Mouse (Mus musculus): Measurements from ENCODE around the gene Med15. TPM values are rescaled to one million over a fixed set of nuclear protein-coding genes. Genes with fewer than 3 reads are reported as not detected.

Med15 gene
- polyA plus RNA-seq, 1 experiment from 2014 or later: 53.3 TPM

DNA sequence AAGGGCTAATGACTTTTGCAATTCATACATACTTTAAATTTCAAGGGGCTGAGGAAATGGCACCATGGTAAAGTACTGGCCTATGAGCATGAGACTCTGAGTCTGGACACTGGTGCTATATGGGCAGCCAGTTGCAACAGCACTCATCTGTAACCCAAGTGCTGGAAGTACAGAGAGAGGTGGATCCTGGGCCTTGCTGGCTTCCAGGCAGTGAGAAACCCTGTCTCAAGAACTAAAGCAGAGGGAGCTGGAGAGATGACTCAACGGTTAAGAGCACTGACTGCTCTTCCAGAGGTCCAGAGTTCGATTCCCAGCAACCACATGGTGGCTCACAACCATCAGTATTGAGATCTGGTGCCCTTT lies 31.7 kb downstream of the Med15 start:
- Histone ChIP-seq H3K9ac (no peak overlapping the region), H3K27ac (no peak overlapping the region), H3K4me1 (no peaks in the 10 kb centered on the region), H3K4me3 (no peak overlapping the region), H3K36me3 (peaks cover 50% of the 10 kb centered on the region), H3K9me3 (no peaks in the 10 kb centered on the region), H3K27me3 (no peaks in the 10 kb centered on the region), H3K4me2 (no peak overlapping the region)
- ATAC-seq (ENCODE audit: insufficient number of reproducible peaks, insufficient read depth, low FRiP score, low TSS enrichment, low read depth): no peak
- 88% methylated on average over 2 of the region's 2 CpGs for WGBS

DNA sequence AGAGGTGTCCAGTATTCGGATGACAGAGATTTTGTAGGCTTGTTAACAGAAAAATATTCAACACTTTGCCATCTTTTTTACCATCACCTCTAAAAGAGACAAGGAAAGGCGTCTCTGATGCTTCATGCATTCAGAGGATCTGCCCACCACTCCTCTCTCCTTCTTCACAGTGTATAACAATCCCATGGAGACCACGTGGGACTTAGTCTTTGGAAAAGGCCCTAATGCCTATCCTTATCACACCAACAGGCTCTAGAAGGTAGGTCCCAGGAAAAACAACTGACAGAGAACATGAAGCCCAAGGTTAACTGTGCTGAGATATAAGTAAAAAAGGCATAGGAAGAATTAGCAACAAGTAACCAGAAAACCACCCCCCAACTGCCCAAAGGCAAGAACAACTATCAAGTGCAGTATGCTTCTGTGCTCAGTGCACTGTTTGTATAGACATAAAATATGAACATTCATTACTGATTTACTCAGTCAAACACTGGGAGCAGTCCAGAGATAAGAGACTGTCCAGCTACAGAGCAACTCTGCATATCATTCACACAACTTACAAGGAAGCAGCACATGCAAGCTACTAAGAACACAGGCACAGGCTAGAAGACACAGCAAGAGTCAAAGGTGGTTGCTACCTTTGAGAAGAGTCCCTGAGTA lies 32.2 kb downstream of the Med15 start:
- Histone ChIP-seq H3K4me1 (no peaks in the 10 kb centered on the region), H3K9me3 (no peaks in the 10 kb centered on the region), H3K27ac (no peak overlapping the region), H3K4me3 (no peak overlapping the region), H3K9ac (no peak overlapping the region), H3K27me3 (no peaks in the 10 kb centered on the region), H3K4me2 (no peak overlapping the region), H3K36me3 (peaks cover 56% of the 10 kb centered on the region)
- ATAC-seq (ENCODE audit: insufficient number of reproducible peaks, insufficient read depth, low FRiP score, low TSS enrichment, low read depth): no peak
- WGBS: 92% methylated on average over 3 of the region's 3 CpGs

DNA sequence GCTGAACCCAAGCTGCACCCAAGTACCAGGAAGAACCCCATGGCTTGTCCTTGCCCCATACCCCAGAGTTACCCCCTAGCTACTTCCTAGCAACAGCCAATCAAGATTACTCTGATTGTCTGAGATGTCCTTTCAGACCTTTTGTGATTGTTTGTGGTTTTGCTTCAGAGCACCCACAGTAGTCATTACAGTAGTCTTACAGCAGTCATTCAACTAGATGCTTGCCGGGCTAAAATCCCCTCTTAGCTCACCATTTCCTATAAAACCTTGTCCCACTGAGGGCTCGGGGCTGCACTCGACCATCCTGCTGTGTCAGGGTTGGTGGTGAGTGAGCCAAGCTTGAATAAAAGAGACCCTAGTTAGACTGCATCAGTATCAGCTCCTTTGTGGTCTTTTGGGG lies 37.8 kb downstream of the Med15 start:
- H3K27ac ChIP-seq: no peak overlapping the region
- H3K36me3 ChIP-seq: peaks cover 64% of the 10 kb centered on the region
- no peaks in the 10 kb centered on the region for H3K9me3 ChIP-seq
- no peaks in the 10 kb centered on the region for H3K4me1 ChIP-seq
- H3K27me3 ChIP-seq: no peaks in the 10 kb centered on the region
- H3K4me2 ChIP-seq: no peak overlapping the region
- no peak overlapping the region for H3K4me3 ChIP-seq
- H3K9ac ChIP-seq: no peak overlapping the region
- no peak for ATAC-seq (ENCODE audit: insufficient number of reproducible peaks, insufficient read depth, low FRiP score, low TSS enrichment, low read depth)
- 92% methylated on average over 3 of the region's 3 CpGs for WGBS

DNA sequence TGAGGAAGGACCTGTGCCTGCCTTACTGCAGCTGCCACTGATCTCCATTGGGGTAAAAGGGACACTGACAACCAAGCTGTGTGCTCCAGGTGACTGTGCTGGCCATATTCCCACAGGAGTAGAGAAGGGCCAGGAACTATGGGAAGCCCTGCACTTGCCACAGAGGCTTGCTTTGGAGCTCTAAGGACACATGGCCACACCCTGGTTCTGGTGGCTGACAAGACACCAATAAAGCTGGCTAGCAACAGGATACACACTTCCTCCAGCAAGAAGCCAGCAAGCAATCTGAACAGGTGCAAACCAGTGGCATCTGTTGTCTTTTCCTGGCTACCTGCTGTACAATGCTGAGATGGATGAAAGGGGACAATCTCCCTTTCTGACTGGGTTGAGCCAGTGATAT lies 62.8 kb downstream of the Med15 start:
- Histone ChIP-seq H3K27me3 (no peaks in the 10 kb centered on the region), H3K4me3 (no peak overlapping the region), H3K4me2 (no peak overlapping the region), H3K9ac (no peak overlapping the region), H3K36me3 (peaks cover 95% of the 10 kb centered on the region), H3K9me3 (no peaks in the 10 kb centered on the region), H3K4me1 (no peaks in the 10 kb centered on the region), H3K27ac (no peak overlapping the region)
- ATAC-seq (ENCODE audit: insufficient number of reproducible peaks, insufficient read depth, low FRiP score, low TSS enrichment, low read depth): no peak

DNA sequence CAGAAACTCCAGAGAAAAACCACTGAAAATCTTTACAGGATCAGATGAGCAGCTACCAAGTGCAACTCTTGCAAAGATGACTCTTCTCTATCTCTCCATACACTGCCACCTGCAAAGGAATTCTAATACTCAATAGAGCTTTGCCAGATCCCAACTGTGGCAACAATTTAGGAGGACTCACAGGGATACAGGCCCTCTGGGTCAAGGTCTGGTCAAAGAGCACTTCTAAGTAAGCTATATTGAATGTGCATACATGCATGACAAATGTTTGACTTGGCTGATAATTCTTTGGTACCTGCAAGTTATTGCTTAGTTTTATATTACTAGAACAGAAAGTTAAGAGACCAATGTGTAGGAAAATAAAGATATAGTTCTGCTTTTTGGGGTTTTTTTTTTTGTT lies 67.1 kb downstream of the Med15 start:
- Histone ChIP-seq H3K4me3 (no peak overlapping the region), H3K27me3 (no peaks in the 10 kb centered on the region), H3K4me2 (no peak overlapping the region), H3K9me3 (no peaks in the 10 kb centered on the region), H3K9ac (no peak overlapping the region), H3K27ac (no peak overlapping the region), H3K36me3 (peaks cover 91% of the 10 kb centered on the region), H3K4me1 (no peaks in the 10 kb centered on the region)
- no peak for ATAC-seq (ENCODE audit: insufficient number of reproducible peaks, insufficient read depth, low FRiP score, low TSS enrichment, low read depth)

DNA sequence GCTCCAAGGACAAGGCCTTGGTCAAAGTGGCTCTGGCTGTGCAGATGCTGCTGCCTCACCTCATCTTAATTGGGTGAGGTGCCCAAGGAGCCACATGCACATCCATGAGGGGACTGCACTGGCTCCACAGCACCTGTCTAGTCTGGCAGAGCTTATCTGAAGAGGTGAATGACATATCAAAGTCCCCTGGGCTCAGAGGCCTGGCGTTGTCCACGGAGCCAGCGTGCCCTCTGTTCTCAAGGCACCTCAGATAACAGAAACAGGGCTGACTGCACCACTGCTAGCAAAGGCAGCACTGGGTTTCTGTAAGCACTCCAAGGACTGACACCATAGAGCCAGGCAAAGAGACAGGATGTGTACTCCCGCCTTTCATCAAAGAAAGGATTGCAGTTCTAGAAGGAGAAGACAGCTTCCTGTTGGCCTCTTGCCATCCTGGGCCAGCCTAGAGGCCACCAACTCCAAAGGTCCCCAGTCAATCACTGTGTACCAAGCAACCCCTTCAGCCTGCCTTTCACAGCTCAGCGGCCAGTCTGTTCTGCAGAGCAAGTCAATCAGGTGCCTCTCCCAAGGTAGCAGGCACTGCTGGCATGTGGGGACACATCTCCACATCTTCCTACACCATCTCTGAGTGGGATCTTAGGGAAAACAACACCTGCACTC lies 76.3 kb downstream of the Med15 start:
- Histone ChIP-seq H3K27ac (no peak overlapping the region), H3K4me3 (no peak overlapping the region), H3K4me1 (no peaks in the 10 kb centered on the region), H3K4me2 (no peak overlapping the region), H3K27me3 (no peaks in the 10 kb centered on the region), H3K9me3 (no peaks in the 10 kb centered on the region), H3K9ac (no peak overlapping the region), H3K36me3 (peaks cover 91% of the 10 kb centered on the region)
- WGBS: 84% methylated on average over 5 of the region's 5 CpGs
- no peak for ATAC-seq (ENCODE audit: insufficient number of reproducible peaks, insufficient read depth, low FRiP score, low TSS enrichment, low read depth)

DNA sequence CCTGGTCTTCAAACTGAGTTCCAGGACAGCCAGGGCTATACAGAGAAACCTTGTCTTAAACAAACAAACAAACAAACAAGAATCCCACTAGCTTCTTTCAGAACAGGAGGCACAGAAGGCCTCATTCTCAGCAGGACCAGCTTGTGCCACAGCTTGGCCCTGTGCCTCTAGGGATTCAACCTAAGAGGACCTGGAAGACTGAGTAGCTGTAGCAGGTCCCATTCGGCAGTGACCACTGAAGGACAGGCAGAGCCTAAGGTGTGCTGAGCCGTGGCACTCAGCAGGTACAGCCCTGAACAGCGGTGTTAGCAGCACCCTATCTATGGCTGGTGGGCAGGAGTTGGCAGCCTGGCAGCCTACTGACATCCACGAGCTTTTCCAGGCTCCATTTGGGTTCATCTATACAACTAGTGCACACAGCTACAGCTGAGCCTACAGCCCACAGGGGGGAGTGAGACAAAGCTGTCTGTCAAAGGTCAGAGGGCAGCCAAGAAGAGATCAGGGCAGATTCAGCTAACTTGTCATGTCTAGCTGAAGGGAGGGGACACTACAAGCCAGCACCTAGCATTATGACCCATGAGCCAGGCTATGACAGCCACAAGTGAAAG lies 78.4 kb downstream of the Med15 start:
- ATAC-seq (ENCODE audit: insufficient number of reproducible peaks, insufficient read depth, low FRiP score, low TSS enrichment, low read depth): no peak
- H3K4me3 ChIP-seq: no peak overlapping the region
- no peak overlapping the region for H3K4me2 ChIP-seq
- H3K27me3 ChIP-seq: no peaks in the 10 kb centered on the region
- no peak overlapping the region for H3K27ac ChIP-seq
- H3K4me1 ChIP-seq: no peaks in the 10 kb centered on the region
- WGBS: 92% methylated on average over 4 of the region's 4 CpGs
- H3K9ac ChIP-seq: no peak overlapping the region
- H3K36me3 ChIP-seq: peaks cover 90% of the 10 kb centered on the region
- H3K9me3 ChIP-seq: no peaks in the 10 kb centered on the region

DNA sequence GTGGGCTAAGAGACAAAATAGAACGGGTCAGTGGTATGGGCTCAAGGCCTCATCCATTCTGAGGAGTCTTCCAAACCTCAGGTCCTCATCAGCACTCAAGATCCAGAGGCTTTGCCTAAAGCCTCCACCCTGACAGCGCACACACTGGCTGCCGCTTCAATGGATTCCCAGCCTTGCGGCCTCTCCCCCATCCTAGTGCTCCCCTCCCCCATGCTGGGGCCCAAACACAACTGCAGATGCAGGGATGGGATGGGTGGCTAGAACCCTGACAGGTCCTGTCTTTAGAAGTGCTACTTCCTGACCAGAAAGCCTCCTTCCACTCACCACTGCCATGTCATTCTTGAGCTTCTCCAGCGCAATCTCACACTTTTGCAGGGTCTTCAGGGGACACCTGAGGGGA lies 79.1 kb downstream of the Med15 start:
- ATAC-seq (ENCODE audit: insufficient number of reproducible peaks, insufficient read depth, low FRiP score, low TSS enrichment, low read depth): no peak
- peaks cover 94% of the 10 kb centered on the region for H3K36me3 ChIP-seq

DNA sequence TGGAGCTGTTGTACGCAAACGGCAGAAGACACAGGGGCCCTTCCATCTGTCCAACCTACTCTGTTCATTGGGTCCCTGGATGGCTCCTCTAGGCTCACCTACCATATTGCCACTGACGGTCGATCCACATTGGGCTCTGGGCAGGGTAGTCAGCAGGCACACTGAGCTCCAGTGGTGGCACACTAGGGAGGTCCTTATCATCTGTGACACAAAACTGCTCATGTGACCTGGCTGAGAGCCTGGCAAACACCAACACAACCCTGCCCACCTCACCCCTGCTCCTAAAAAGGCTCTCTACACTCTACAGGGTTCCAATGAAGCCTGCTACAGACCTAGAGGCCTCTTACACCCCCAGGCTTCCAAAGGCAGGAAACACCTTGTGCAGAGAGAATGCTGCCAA lies 80.1 kb downstream of the Med15 start:
- Histone ChIP-seq H3K9ac (no peak overlapping the region), H3K9me3 (no peaks in the 10 kb centered on the region), H3K27ac (no peak overlapping the region), H3K27me3 (no peaks in the 10 kb centered on the region), H3K4me1 (peaks cover 2% of the 10 kb centered on the region; the same call in 1 of the 2 replicates), H3K36me3 (peaks cover 94% of the 10 kb centered on the region), H3K4me2 (no peak overlapping the region), H3K4me3 (no peak overlapping the region)
- 92% methylated on average over 4 of the region's 4 CpGs for WGBS
- no peak for ATAC-seq (ENCODE audit: insufficient number of reproducible peaks, insufficient read depth, low FRiP score, low TSS enrichment, low read depth)

More for the DNA sequence above, 79.1 kb downstream of the Med15 start:
- Histone ChIP-seq H3K9ac (no peak overlapping the region), H3K9me3 (no peaks in the 10 kb centered on the region), H3K4me3 (no peak overlapping the region), H3K4me2 (no peak overlapping the region), H3K27me3 (no peaks in the 10 kb centered on the region), H3K4me1 (no peaks in the 10 kb centered on the region), H3K27ac (no peak overlapping the region)
- 97% methylated on average over 5 of the region's 5 CpGs for WGBS

DNA sequence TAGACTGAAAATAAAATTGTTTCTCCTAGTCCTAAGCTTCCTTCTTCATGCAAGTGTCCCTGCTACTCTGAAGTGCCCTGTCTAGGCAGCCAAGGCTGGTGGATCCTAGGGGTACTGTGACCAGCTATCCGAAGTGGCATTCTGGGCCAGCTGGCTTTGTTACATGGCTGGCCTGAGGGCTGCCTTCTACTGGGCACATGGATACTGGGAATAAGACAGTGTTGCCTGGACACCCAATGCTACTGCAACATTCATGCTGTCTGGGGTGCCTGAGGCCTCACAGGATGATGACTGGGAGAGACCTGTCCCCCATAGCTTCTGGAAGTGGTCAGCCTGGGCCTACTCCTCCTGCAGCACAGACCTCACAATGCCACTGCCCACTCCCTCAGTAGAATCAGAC lies 82.0 kb downstream of the Med15 start:
- Histone ChIP-seq H3K9ac (no peak overlapping the region), H3K4me3 (no peak overlapping the region), H3K27ac (no peak overlapping the region), H3K36me3 (peaks cover 78% of the 10 kb centered on the region), H3K4me1 (peaks cover 15% of the 10 kb centered on the region), H3K4me2 (no peak overlapping the region), H3K27me3 (no peaks in the 10 kb centered on the region), H3K9me3 (no peaks in the 10 kb centered on the region)
- 97% methylated on average over 1 of the region's 1 CpGs for WGBS
- ATAC-seq (ENCODE audit: insufficient number of reproducible peaks, insufficient read depth, low FRiP score, low TSS enrichment, low read depth): no peak

DNA sequence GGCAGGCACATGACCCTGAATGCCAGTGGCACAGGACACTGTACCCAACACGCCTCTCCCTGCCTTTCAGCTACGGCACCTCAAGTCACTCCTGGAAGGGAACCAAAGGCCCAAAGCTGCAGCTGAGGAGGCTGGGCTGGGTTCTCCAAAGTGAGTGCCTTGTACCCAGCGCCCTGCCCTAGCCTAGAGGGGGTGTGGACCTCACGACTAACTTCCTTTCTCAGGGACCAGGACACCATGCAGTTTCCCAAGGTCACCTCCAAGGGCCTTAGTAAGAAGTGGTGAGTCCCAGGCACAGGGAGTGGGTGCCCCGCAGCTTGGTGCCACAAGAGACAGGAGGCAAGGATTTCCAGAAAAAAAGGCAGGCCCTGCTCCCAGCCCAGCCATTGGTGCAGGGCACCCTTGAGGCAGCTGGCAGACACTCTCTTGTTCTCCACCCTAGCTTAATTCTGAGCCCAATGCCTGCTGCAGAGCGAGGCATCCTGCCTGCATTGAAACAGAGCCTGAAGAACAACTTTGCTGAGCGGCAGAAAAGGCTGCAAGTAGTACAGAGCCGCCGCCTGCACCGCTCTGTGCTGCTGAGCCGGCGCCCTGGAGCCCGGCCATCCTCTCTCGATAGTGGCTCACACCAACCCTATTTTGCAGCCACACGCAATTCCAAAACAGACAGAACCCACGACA lies 82.6 kb downstream of the Med15 start:
- no peak for ATAC-seq (ENCODE audit: insufficient number of reproducible peaks, insufficient read depth, low FRiP score, low TSS enrichment, low read depth)
- no peak overlapping the region for H3K4me3 ChIP-seq
- H3K4me2 ChIP-seq: no peak overlapping the region
- peaks cover 72% of the 10 kb centered on the region for H3K36me3 ChIP-seq
- H3K9me3 ChIP-seq: no peaks in the 10 kb centered on the region
- 89% methylated on average over 16 of the region's 16 CpGs for WGBS
- no peaks in the 10 kb centered on the region for H3K27me3 ChIP-seq
- H3K9ac ChIP-seq: no peak overlapping the region
- no peak overlapping the region for H3K27ac ChIP-seq
- H3K4me1 ChIP-seq: peaks cover 15% of the 10 kb centered on the region

Data from embryonic facial prominence, embryonic 13.5 days (tissue).